Mouse (Mus musculus) heart, postnatal 0 days (tissue): Measurements from ENCODE around the gene Mrpl50. TPM values are rescaled to one million over a fixed set of nuclear protein-coding genes. Genes with fewer than 3 reads are reported as not detected.

Experiments
- ATAC-seq: fragments of 200-750 bp; cut with Nextera tagmentation; 2 replicates; pipeline ENCODE4 v1.8.0; 2017; ENCODE audit warnings: low read depth, moderate number of reproducible peaks, moderate library complexity; ENCODE audit not compliant: insufficient read depth
- DNase-seq: peaks from one replicate; pipeline ENCODE4 v3.0.0-alpha.2; 2016; ENCODE audit warnings: low spot score
- H3K27ac ChIP-seq: fragments of 300-500 bp; sonication (generic); 2 replicates; pipeline ENCODE4 v1.5.1; 2014; ENCODE audit warnings: low read depth, mild to moderate bottlenecking
- H3K27me3 ChIP-seq: fragments of 300-500 bp; sonication (generic); 2 replicates; pipeline ENCODE4 v1.6.1; 2014; ENCODE audit warnings: low read length, mixed read lengths; ENCODE audit not compliant: control insufficient read depth, insufficient read depth
- H3K36me3 ChIP-seq: fragments of 300-500 bp; sonication (generic); replicated peaks from 2 replicates; pipeline ENCODE4 v1.6.1; 2014; ENCODE audit warnings: low read length, mixed read lengths; ENCODE audit not compliant: control insufficient read depth, insufficient read depth
- H3K4me1 ChIP-seq: fragments of 300-500 bp; sonication (generic); 2 replicates; pipeline ENCODE4 v1.6.1; 2014; ENCODE audit warnings: antibody characterized with exemption; ENCODE audit not compliant: control insufficient read depth, insufficient read depth
- H3K4me2 ChIP-seq: fragments of 300-500 bp; sonication (generic); 2 replicates; pipeline ENCODE4 v1.6.1; 2014; ENCODE audit warnings: low read depth, mild to moderate bottlenecking, low read length, moderate library complexity
- H3K4me3 ChIP-seq: fragments of 300-500 bp; sonication (generic); 2 replicates; pipeline ENCODE4 v1.5.1; 2014; ENCODE audit warnings: low read depth, low read length
- H3K9ac ChIP-seq: fragments of 300-500 bp; sonication (generic); replicated peaks from 2 replicates; pipeline ENCODE4 v1.6.1; 2014; ENCODE audit warnings: low read depth, low read length, mixed read lengths
- H3K9me3 ChIP-seq: fragments of 300-500 bp; sonication (generic); replicated peaks from 2 replicates; pipeline ENCODE4 v1.6.1; 2016; ENCODE audit warnings: low read length; ENCODE audit not compliant: control insufficient read depth
- CTCF ChIP-seq: IDR thresholded peaks from 2 replicates; pipeline ENCODE4 v1.5.1; 2016; ENCODE audit warnings: antibody characterized with exemption, control low read depth, low read depth
- EP300 ChIP-seq: IDR thresholded peaks from 2 replicates; pipeline ENCODE4 v1.6.1; 2016; ENCODE audit warnings: antibody characterized with exemption, low read depth
- WGBS: fragments of 180-500 bp; shearing (Covaris S2); extraction: QIAGEN DNeasy Blood & Tissue Kit; methylation state at CpG from one replicate; pipeline ENCODE4 v1.1.7; 2014; 5-methylcytosine and 5-hydroxymethylcytosine counted together
- polyA plus RNA-seq: library from polyadenylated mRNA; unstranded; fragments of >200 nt; fragmentation: Nextera tagmentation; extraction: Ambion mirVana; gene quantifications from 2 replicates; pipeline ENCODE4 v1.2.1, GENCODE M21; 2015
- total RNA-seq: library from RNA; depleted of rRNA; stranded (reverse); fragments of >200 nt; gene quantifications from 2 replicates; pipeline ENCODE4 v1.2.3, GENCODE M21; 2014; ENCODE audit warnings: low replicate concordance

The Mrpl50 gene
- total and polyA plus RNA-seq, 2 experiments from 2014 or later, result 22.1 to 54.6 TPM

GRCm38 (mm10) chr4:49539665-49540064 lies 18.8 kb upstream of the Mrpl50 start:
- ATAC-seq, result peak; percentile 51
- no peak overlapping the region for H3K4me2 ChIP-seq
- DNase-seq, result peak; percentile 34
- WGBS, result 12% methylated on average over 6 of the region's 6 CpGs
- H3K4me1 ChIP-seq, result peaks cover 17% of the 10 kb centered on the region; the same call in 1 of the 2 replicates
- H3K27ac ChIP-seq, result no peak overlapping the region
- H3K36me3 ChIP-seq, result no peaks in the 10 kb centered on the region
- TF ChIP-seq EP300 (no peak), CTCF (no peak)
- no peak overlapping the region for H3K4me3 ChIP-seq
- H3K9ac ChIP-seq, result no peak overlapping the region
- H3K9me3 ChIP-seq, result no peaks in the 10 kb centered on the region
- H3K27me3 ChIP-seq, result no peaks in the 10 kb centered on the region

GRCm38 (mm10) chr4:49536671-49537070 lies 15.8 kb upstream of the Mrpl50 start:
- no peak for DNase-seq
- WGBS, result 61% methylated on average over 4 of the region's 4 CpGs

GRCm38 (mm10) chr4:49535675-49536294 lies 14.9 kb upstream of the Mrpl50 start:
- H3K4me1 ChIP-seq, result peaks cover 11% of the 10 kb centered on the region; the same call in 1 of the 2 replicates
- no peak overlapping the region for H3K9ac ChIP-seq
- ATAC-seq (no peak), DNase-seq (no peak)
- no peak overlapping the region for H3K4me2 ChIP-seq
- TF ChIP-seq CTCF, result no peak
- TF ChIP-seq EP300, result no peak
- H3K9me3 ChIP-seq, result peaks cover 9% of the 10 kb centered on the region; the same call in 1 of the 2 replicates
- H3K4me3 ChIP-seq, result no peak overlapping the region
- H3K36me3 ChIP-seq, result peaks cover 2% of the 10 kb centered on the region
- no peak overlapping the region for H3K27ac ChIP-seq
- WGBS, result 87% methylated on average over 4 of the region's 4 CpGs
- no peaks in the 10 kb centered on the region for H3K27me3 ChIP-seq

More at GRCm38 (mm10) chr4:49536671-49537070, 15.8 kb upstream of the Mrpl50 start:
- 0 out of 2 replicates have a peak, but pooled peaks cover 4% of the 10 kb centered on the region for H3K9me3 ChIP-seq
- no peak for TF ChIP-seq EP300
- no peak for TF ChIP-seq CTCF
- peaks cover 17% of the 10 kb centered on the region; the same call in 1 of the 2 replicates for H3K4me1 ChIP-seq
- H3K27ac ChIP-seq, result no peak overlapping the region
- no peaks in the 10 kb centered on the region for H3K36me3 ChIP-seq
- no peak overlapping the region for H3K4me2 ChIP-seq
- H3K9ac ChIP-seq, result no peak overlapping the region
- H3K27me3 ChIP-seq, result no peaks in the 10 kb centered on the region
- no peak for ATAC-seq
- no peak overlapping the region for H3K4me3 ChIP-seq

- Histone ChIP-seq H3K9me3 (peaks cover 13% of the 10 kb centered on the region; the same call in 1 of the 2 replicates), H3K36me3 (peaks cover 10% of the 10 kb centered on the region), H3K27me3 (no peaks in the 10 kb centered on the region), H3K27ac (no peak overlapping the region), H3K9ac (no peak overlapping the region), H3K4me2 (no peak overlapping the region), H3K4me1 (peaks cover 5% of the 10 kb centered on the region; the same call in 1 of the 2 replicates), H3K4me3 (no peak overlapping the region)
- ATAC-seq (no peak), DNase-seq (no peak)
- WGBS, result 82% methylated on average over 3 of the region's 3 CpGs
- no peak for TF ChIP-seq CTCF
- TF ChIP-seq EP300, result no peak
Measured at GRCm38 (mm10) chr4:49535036-49535435, 14.1 kb upstream of the Mrpl50 start.

- Histone ChIP-seq H3K4me1 (peaks cover 17% of the 10 kb centered on the region), H3K9me3 (no peaks in the 10 kb centered on the region), H3K27ac (no peak overlapping the region), H3K9ac (no peak overlapping the region), H3K4me3 (no peak overlapping the region), H3K36me3 (peaks cover 20% of the 10 kb centered on the region), H3K27me3 (no peaks in the 10 kb centered on the region), H3K4me2 (peak overlapping the region; percentile 90; the same call in 1 of the 2 replicates)
- ATAC-seq, result no peak
- 57% methylated on average over 9 of the region's 9 CpGs for WGBS
- TF ChIP-seq CTCF (no peak), EP300 (no peak)
- no peak for DNase-seq
Measured at GRCm38 (mm10) chr4:49522576-49522975, 1.7 kb upstream of the Mrpl50 start.
